Mouse (Mus musculus): ENCODE measurements at regions not wholly inside any gene's neighbourhood (a gene's known extent, or its start where the extent isn't known, plus 50 kb on each side); places are given as distances from the start of the nearest gene placed in this dataset.

GRCm38 (mm10) chr7:93023489-93024130, 56.1 kb upstream of the Fam181b start:
- Histone ChIP-seq H3K4me1 (replicated peaks; ENCODE audit: control insufficient read depth, insufficient read depth) (no peaks in the 10 kb centered on the region), H3K9ac (ENCODE audit: low read length) (no peak overlapping the region), H3K27me3 (ENCODE audit: control insufficient read depth, insufficient read depth, low read length) (no peaks in the 10 kb centered on the region), H3K27ac (replicated peaks) (no peak overlapping the region), H3K4me2 (replicated peaks; ENCODE audit: low read depth) (no peak overlapping the region), H3K36me3 (ENCODE audit: control insufficient read depth, insufficient read depth, low read length) (no peaks in the 10 kb centered on the region), H3K4me3 (ENCODE audit: low read depth, low read length) (no peak overlapping the region), H3K9me3 (ENCODE audit: control insufficient read depth, low read length) (no peaks in the 10 kb centered on the region)
- DNase-seq (ENCODE audit: low spot score) (no peak), ATAC-seq (ENCODE audit: low FRiP score, low TSS enrichment) (no peak)
- WGBS, result 69% methylated on average over 5 of the region's 5 CpGs
- no peak for TF ChIP-seq CTCF (IDR thresholded peaks at IDR 0.05; ENCODE audit: low read depth)
- TF ChIP-seq EP300 (optimal IDR thresholded peaks at IDR 0.05), result no peak

- Histone ChIP-seq H3K27me3 (ENCODE audit: control insufficient read depth, insufficient read depth, low read length) (no peaks in the 10 kb centered on the region), H3K4me3 (ENCODE audit: low read depth, low read length) (no peak overlapping the region), H3K36me3 (ENCODE audit: control insufficient read depth, insufficient read depth, low read length) (no peaks in the 10 kb centered on the region), H3K27ac (replicated peaks) (no peak overlapping the region), H3K9ac (ENCODE audit: low read length) (no peak overlapping the region), H3K4me1 (replicated peaks; ENCODE audit: control insufficient read depth, insufficient read depth) (no peaks in the 10 kb centered on the region), H3K4me2 (replicated peaks; ENCODE audit: low read depth) (no peak overlapping the region), H3K9me3 (ENCODE audit: control insufficient read depth, low read length) (no peaks in the 10 kb centered on the region)
- 72% methylated on average over 4 of the region's 4 CpGs for WGBS
- TF ChIP-seq EP300 (optimal IDR thresholded peaks at IDR 0.05) (no peak), CTCF (IDR thresholded peaks at IDR 0.05; ENCODE audit: low read depth) (no peak)
- ATAC-seq (ENCODE audit: low FRiP score, low TSS enrichment) (no peak), DNase-seq (ENCODE audit: low spot score) (no peak)
Measured at GRCm38 (mm10) chr7:93026231-93026630, 53.4 kb upstream of the Fam181b start.

Data from stomach, postnatal 0 days (tissue).